Mouse (Mus musculus): ENCODE measurements at regions not wholly inside any gene's neighbourhood (a gene's known extent, or its start where the extent isn't known, plus 50 kb on each side); places are given as distances from the start of the nearest gene placed in this dataset.

- TF ChIP-seq GATA1 (IDR thresholded peaks at IDR 0.05; ENCODE audit: low read length), result no peak
These were observed 122.7 kb upstream of the Max start for GRCm38 (mm10) chr12:77084744-77085143.

- no peak for TF ChIP-seq GATA1 (IDR thresholded peaks at IDR 0.05; ENCODE audit: low read length)
These were observed 122.3 kb upstream of the Max start for GRCm38 (mm10) chr12:77084343-77084742.

GRCm38 (mm10) chr12:77083760-77084159 is 121.8 kb upstream of the Max start:
- TF ChIP-seq GATA1 (IDR thresholded peaks at IDR 0.05; ENCODE audit: low read length), result no peak

GRCm38 (mm10) chr12:77081774-77082173 is 119.8 kb upstream of the Max start:
- TF ChIP-seq GATA1 (IDR thresholded peaks at IDR 0.05; ENCODE audit: low read length), result no peak

GRCm38 (mm10) chr12:77079481-77079880 is 117.5 kb upstream of the Max start:
- no peak for TF ChIP-seq GATA1 (IDR thresholded peaks at IDR 0.05; ENCODE audit: low read length)

- no peak for TF ChIP-seq GATA1 (IDR thresholded peaks at IDR 0.05; ENCODE audit: low read length)
These were observed 114.7 kb upstream of the Max start for GRCm38 (mm10) chr12:77076678-77077077.

- peak; percentile 71 for TF ChIP-seq GATA1 (IDR thresholded peaks at IDR 0.05; ENCODE audit: low read length)
These were observed 112.6 kb upstream of the Max start for GRCm38 (mm10) chr12:77074602-77075001.

- no peak for TF ChIP-seq GATA1 (IDR thresholded peaks at IDR 0.05; ENCODE audit: low read length)
These were observed 109.7 kb upstream of the Max start for GRCm38 (mm10) chr12:77071700-77072099.

- no peak for TF ChIP-seq GATA1 (IDR thresholded peaks at IDR 0.05; ENCODE audit: low read length)
These were observed 105.9 kb upstream of the Max start for GRCm38 (mm10) chr12:77067938-77068337.

- TF ChIP-seq GATA1 (IDR thresholded peaks at IDR 0.05; ENCODE audit: low read length), result no peak
These were observed 105.1 kb upstream of the Max start for GRCm38 (mm10) chr12:77067115-77067514.

GRCm38 (mm10) chr12:77065645-77066512 is 103.9 kb upstream of the Max start:
- TF ChIP-seq GATA1 (IDR thresholded peaks at IDR 0.05; ENCODE audit: low read length), result no peak

- no peak for TF ChIP-seq GATA1 (IDR thresholded peaks at IDR 0.05; ENCODE audit: low read length)
These were observed 102.0 kb upstream of the Max start for GRCm38 (mm10) chr12:77064048-77064447.

- no peak for TF ChIP-seq GATA1 (IDR thresholded peaks at IDR 0.05; ENCODE audit: low read length)
These were observed 99.5 kb upstream of the Max start for GRCm38 (mm10) chr12:77061562-77061847.

- TF ChIP-seq GATA1 (IDR thresholded peaks at IDR 0.05; ENCODE audit: low read length), result no peak
These were observed 99.0 kb upstream of the Max start for GRCm38 (mm10) chr12:77060766-77061561.

- TF ChIP-seq GATA1 (IDR thresholded peaks at IDR 0.05; ENCODE audit: low read length), result no peak
These were observed 98.2 kb upstream of the Max start for GRCm38 (mm10) chr12:77060060-77060695.

GRCm38 (mm10) chr12:77059679-77060059 is 97.7 kb upstream of the Max start:
- TF ChIP-seq GATA1 (IDR thresholded peaks at IDR 0.05; ENCODE audit: low read length), result peak; percentile 43
